Mouse (Mus musculus) embryonic facial prominence, embryonic 12.5 days (tissue): ENCODE measurements at regions not wholly inside any gene's neighbourhood (a gene's known extent, or its start where the extent isn't known, plus 50 kb on each side); places are given as distances from the start of the nearest gene placed in this dataset.

Experiments used
- ATAC-seq: fragments of 200-750 bp; cut with Nextera tagmentation; 2 replicates; pipeline ENCODE4 v1.8.0; 2017; ENCODE audit not compliant: insufficient number of reproducible peaks, insufficient read depth, low FRiP score, low TSS enrichment
- H3K27ac ChIP-seq: fragments of 300-500 bp; sonication (generic); 2 replicates; pipeline ENCODE4 v1.5.1; 2016; ENCODE audit warnings: mild to moderate bottlenecking
- H3K27me3 ChIP-seq: fragments of 300-500 bp; sonication (generic); 2 replicates; pipeline ENCODE4 v1.6.1; 2016; ENCODE audit warnings: mild to moderate bottlenecking, moderate library complexity
- H3K36me3 ChIP-seq: fragments of 300-500 bp; sonication (generic); 2 replicates; pipeline ENCODE4 v1.6.1; 2016; ENCODE audit warnings: mild to moderate bottlenecking
- H3K4me1 ChIP-seq: fragments of 300-500 bp; sonication (generic); 2 replicates; pipeline ENCODE4 v1.6.1; 2016
- H3K4me2 ChIP-seq: fragments of 300-500 bp; sonication (generic); replicated peaks from 2 replicates; pipeline ENCODE4 v1.6.1; 2016; ENCODE audit warnings: mild to moderate bottlenecking, moderate library complexity
- H3K4me3 ChIP-seq: fragments of 300-500 bp; sonication (generic); 2 replicates; pipeline ENCODE4 v1.5.1; 2016; ENCODE audit warnings: mild to moderate bottlenecking
- H3K9ac ChIP-seq: fragments of 300-500 bp; sonication (generic); 2 replicates; pipeline ENCODE4 v1.6.1; 2016; ENCODE audit warnings: mild to moderate bottlenecking, moderate library complexity
- H3K9me3 ChIP-seq: fragments of 300-500 bp; sonication (generic); 2 replicates; pipeline ENCODE4 v1.6.1; 2016; ENCODE audit warnings: mild to moderate bottlenecking, moderate library complexity
- WGBS: fragments of 180-500 bp; shearing (Covaris S2); methylation state at CpG from one replicate; pipeline ENCODE4 v1.1.7; 2016; 5-methylcytosine and 5-hydroxymethylcytosine counted together

DNA sequence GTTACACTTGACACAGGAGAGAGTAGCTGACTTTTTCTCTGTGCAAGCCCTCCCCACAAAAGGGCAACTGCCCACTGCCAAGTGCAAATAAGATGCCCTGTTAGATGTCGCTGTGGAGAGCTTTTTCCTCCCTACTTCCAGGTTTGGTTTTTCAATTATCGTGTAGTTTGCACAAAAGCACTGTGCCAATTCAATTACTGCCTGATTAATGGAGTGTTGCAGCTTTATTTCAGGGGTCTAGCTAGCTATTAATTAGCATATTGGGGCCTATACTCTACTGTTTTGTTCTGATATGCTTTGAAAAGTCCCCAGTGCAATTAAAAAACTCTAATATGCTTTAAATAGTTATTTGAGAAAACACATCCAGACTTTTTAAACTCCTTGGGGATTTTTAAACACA is 676.6 kb upstream of the Pou3f3 start:
- WGBS: 71% methylated on average over 2 of the region's 2 CpGs
- Histone ChIP-seq H3K27ac (no peak overlapping the region), H3K4me2 (no peak overlapping the region), H3K4me1 (no peaks in the 10 kb centered on the region), H3K9ac (no peak overlapping the region), H3K9me3 (0 out of 2 replicates have a peak, but pooled peaks cover 3% of the 10 kb centered on the region), H3K36me3 (no peaks in the 10 kb centered on the region), H3K4me3 (no peak overlapping the region), H3K27me3 (no peaks in the 10 kb centered on the region)
- no peak for ATAC-seq

DNA sequence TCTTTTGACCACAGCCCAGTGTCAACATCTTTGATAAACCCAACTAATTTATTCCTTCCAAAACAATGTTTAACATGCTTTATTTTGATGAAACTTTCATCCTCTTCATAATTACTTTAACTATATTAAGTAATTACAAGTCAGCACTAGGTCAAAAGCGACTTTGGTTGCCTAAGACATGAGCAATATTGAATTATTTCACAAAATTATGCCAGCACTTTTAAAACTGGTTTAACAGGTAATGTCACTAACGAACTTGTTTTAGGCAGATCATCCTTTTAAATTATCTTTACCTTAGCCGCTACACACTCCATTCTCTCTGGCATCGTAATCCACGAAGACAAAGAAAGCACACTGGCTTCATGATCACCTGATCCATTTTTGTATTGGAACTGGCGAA is 669.8 kb upstream of the Pou3f3 start:
- Histone ChIP-seq H3K4me1 (peaks cover 5% of the 10 kb centered on the region), H3K27me3 (no peaks in the 10 kb centered on the region), H3K27ac (no peak overlapping the region), H3K4me2 (no peak overlapping the region), H3K36me3 (no peaks in the 10 kb centered on the region), H3K4me3 (no peak overlapping the region), H3K9ac (no peak overlapping the region), H3K9me3 (0 out of 2 replicates have a peak, but pooled peaks cover 3% of the 10 kb centered on the region)
- whole genome bisulfite sequencing: 86% methylated on average over 6 of the region's 6 CpGs
- ATAC-seq: no peak

GRCm38 (mm10) chr1:42026423-42026822 is 669.1 kb upstream of the Pou3f3 start:
- H3K9ac ChIP-seq: no peak overlapping the region
- no peak overlapping the region for H3K4me3 ChIP-seq
- peaks cover 5% of the 10 kb centered on the region for H3K4me1 ChIP-seq
- H3K36me3 ChIP-seq: no peaks in the 10 kb centered on the region
- ATAC-seq: no peak
- WGBS: 14% methylated on average over 5 of the region's 5 CpGs
- peak overlapping the region; percentile 15; the same call in 1 of the 2 replicates for H3K4me2 ChIP-seq
- 0 out of 2 replicates have a peak, but pooled peaks cover 3% of the 10 kb centered on the region for H3K9me3 ChIP-seq
- no peak overlapping the region for H3K27ac ChIP-seq
- H3K27me3 ChIP-seq: no peaks in the 10 kb centered on the region

GRCm38 (mm10) chr1:42033786-42034185 is 661.8 kb upstream of the Pou3f3 start:
- Histone ChIP-seq H3K9ac (no peak overlapping the region), H3K36me3 (no peaks in the 10 kb centered on the region), H3K27me3 (no peaks in the 10 kb centered on the region), H3K4me1 (no peaks in the 10 kb centered on the region), H3K4me2 (no peak overlapping the region), H3K9me3 (no peaks in the 10 kb centered on the region), H3K4me3 (no peak overlapping the region), H3K27ac (no peak overlapping the region)
- no peak for ATAC-seq
- WGBS: 91% methylated on average over 2 of the region's 2 CpGs

GRCm38 (mm10) chr1:42035371-42035770 is 660.2 kb upstream of the Pou3f3 start:
- H3K4me2 ChIP-seq: no peak overlapping the region

DNA sequence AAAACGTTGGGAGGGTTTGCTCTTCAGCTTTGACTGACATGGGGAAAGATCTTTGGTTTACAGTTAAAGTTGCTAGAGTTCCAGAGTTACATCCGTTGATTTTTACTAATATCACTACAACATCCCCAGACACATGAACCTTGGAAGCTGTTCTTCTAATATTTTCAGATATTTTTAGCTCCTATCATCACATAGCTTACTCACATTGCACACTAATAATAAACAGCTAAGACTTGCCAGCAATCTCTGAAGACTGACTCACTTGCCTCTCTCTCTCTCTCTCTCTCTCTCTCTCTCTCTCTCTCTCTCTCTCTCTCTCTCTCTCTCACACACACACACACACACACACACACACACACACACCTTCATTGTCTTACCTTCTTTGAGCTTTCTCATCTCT is 654.0 kb upstream of the Pou3f3 start:
- no peaks in the 10 kb centered on the region for H3K27me3 ChIP-seq
- no peak for ATAC-seq
- H3K4me3 ChIP-seq: no peak overlapping the region
- 74% methylated on average over 2 of the region's 2 CpGs for WGBS
- H3K27ac ChIP-seq: no peak overlapping the region
- H3K9me3 ChIP-seq: no peaks in the 10 kb centered on the region
- H3K4me1 ChIP-seq: no peaks in the 10 kb centered on the region
- H3K9ac ChIP-seq: no peak overlapping the region
- no peaks in the 10 kb centered on the region for H3K36me3 ChIP-seq
- H3K4me2 ChIP-seq: no peak overlapping the region

More at GRCm38 (mm10) chr1:42035371-42035770, 660.2 kb upstream of the Pou3f3 start:
- Histone ChIP-seq H3K4me1 (no peaks in the 10 kb centered on the region), H3K4me3 (no peak overlapping the region), H3K36me3 (no peaks in the 10 kb centered on the region), H3K9ac (no peak overlapping the region), H3K27ac (no peak overlapping the region), H3K9me3 (no peaks in the 10 kb centered on the region), H3K27me3 (no peaks in the 10 kb centered on the region)
- WGBS: 84% methylated on average over 4 of the region's 4 CpGs
- ATAC-seq: no peak

GRCm38 (mm10) chr1:42058494-42058893 is 637.1 kb upstream of the Pou3f3 start:
- Histone ChIP-seq H3K4me3 (no peak overlapping the region), H3K27ac (no peak overlapping the region), H3K9ac (no peak overlapping the region), H3K4me1 (no peaks in the 10 kb centered on the region), H3K9me3 (no peaks in the 10 kb centered on the region), H3K4me2 (no peak overlapping the region), H3K36me3 (no peaks in the 10 kb centered on the region), H3K27me3 (no peaks in the 10 kb centered on the region)
- ATAC-seq: no peak

DNA sequence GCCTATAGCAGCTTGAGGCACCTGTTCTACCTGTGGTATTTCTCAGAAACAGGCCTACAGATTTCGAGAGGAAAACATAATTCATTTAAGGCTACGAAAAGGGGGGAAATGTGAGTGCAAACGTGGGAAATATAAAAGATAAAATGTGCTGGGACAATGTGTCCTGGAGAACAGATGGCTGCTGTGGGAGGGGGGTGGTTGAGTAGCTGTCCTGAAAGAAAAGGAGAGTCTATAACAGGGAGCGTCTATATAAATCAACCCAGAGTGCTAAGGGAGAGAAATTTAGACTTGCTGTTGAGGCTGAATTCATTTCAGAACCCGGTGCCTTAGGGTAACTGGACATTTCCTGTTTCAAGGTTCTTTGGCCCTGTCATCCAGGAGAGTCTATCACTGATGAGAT is 625.5 kb upstream of the Pou3f3 start:
- 74% methylated on average over 5 of the region's 5 CpGs for WGBS
- no peak overlapping the region for H3K9ac ChIP-seq

DNA sequence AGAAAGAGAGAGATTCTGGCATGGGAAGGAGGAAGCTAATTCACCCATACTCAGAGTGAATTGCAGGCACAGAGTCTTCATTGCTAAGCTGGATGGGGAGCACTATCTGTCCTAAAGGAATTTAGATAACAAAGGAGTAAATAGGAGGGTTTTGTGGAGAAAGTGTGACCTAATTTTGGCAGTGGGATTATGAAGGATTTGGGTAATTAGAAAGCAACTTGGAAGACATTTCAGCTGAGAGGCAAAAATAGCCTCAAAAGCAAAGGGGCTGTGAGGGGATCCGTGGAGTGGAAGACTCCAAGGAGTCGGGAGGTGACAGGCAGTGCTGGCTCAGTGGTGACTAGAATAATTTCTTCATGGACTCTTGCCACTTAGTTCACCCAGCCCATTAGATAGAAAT is 599.5 kb upstream of the Pou3f3 start:
- no peak overlapping the region for H3K4me3 ChIP-seq
- WGBS: 49% methylated on average over 2 of the region's 2 CpGs
- no peak overlapping the region for H3K27ac ChIP-seq
- H3K9ac ChIP-seq: no peak overlapping the region
- ATAC-seq: no peak
- H3K4me2 ChIP-seq: no peak overlapping the region
- no peaks in the 10 kb centered on the region for H3K27me3 ChIP-seq
- H3K4me1 ChIP-seq: no peaks in the 10 kb centered on the region
- no peaks in the 10 kb centered on the region for H3K9me3 ChIP-seq
- H3K36me3 ChIP-seq: no peaks in the 10 kb centered on the region

More for the DNA sequence above, 625.5 kb upstream of the Pou3f3 start:
- Histone ChIP-seq H3K4me1 (no peaks in the 10 kb centered on the region), H3K4me2 (no peak overlapping the region), H3K9me3 (no peaks in the 10 kb centered on the region), H3K27me3 (no peaks in the 10 kb centered on the region), H3K27ac (no peak overlapping the region), H3K36me3 (no peaks in the 10 kb centered on the region), H3K4me3 (no peak overlapping the region)
- no peak for ATAC-seq

DNA sequence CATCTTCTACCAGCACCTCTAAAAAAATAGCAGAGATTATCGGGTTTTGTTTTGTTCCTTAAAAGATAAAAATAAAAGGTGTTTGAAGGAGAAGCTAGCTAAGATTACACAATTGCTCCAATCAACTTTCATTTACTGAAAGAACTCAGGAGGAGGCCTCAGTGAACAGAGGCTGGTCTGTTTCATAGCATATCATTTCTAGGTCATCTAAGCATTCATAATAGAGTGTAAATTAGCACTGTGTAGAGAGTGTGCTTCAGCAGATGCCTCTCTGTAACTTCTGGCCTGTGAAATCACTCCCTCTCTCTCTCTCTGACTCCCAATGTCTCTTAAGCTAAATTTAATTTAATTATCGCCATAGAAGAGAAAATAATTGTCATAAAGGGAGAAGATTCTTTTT is 597.0 kb upstream of the Pou3f3 start:
- H3K4me1 ChIP-seq: no peaks in the 10 kb centered on the region
- no peak overlapping the region for H3K4me3 ChIP-seq
- H3K36me3 ChIP-seq: no peaks in the 10 kb centered on the region
- whole genome bisulfite sequencing: 66% methylated on average over 2 of the region's 2 CpGs
- H3K4me2 ChIP-seq: no peak overlapping the region
- no peak overlapping the region for H3K9ac ChIP-seq
- ATAC-seq: no peak
- no peaks in the 10 kb centered on the region for H3K9me3 ChIP-seq
- H3K27me3 ChIP-seq: no peaks in the 10 kb centered on the region
- H3K27ac ChIP-seq: no peak overlapping the region

GRCm38 (mm10) chr1:42107521-42107920 is 588.0 kb upstream of the Pou3f3 start:
- 30% methylated on average over 5 of the region's 5 CpGs for WGBS
- H3K9me3 ChIP-seq: no peaks in the 10 kb centered on the region
- no peak for ATAC-seq
- no peak overlapping the region for H3K4me2 ChIP-seq
- no peaks in the 10 kb centered on the region for H3K4me1 ChIP-seq
- no peak overlapping the region for H3K4me3 ChIP-seq
- no peaks in the 10 kb centered on the region for H3K36me3 ChIP-seq
- H3K27me3 ChIP-seq: no peaks in the 10 kb centered on the region
- no peak overlapping the region for H3K9ac ChIP-seq
- no peak overlapping the region for H3K27ac ChIP-seq

GRCm38 (mm10) chr1:42107925-42108324 is 587.6 kb upstream of the Pou3f3 start:
- ATAC-seq: no peak
- Histone ChIP-seq H3K9ac (no peak overlapping the region), H3K36me3 (no peaks in the 10 kb centered on the region), H3K27me3 (no peaks in the 10 kb centered on the region), H3K4me3 (no peak overlapping the region), H3K27ac (no peak overlapping the region), H3K4me1 (no peaks in the 10 kb centered on the region), H3K4me2 (no peak overlapping the region), H3K9me3 (no peaks in the 10 kb centered on the region)
- 88% methylated on average over 1 of the region's 1 CpGs for WGBS
